Mouse (Mus musculus): ENCODE measurements at regions not wholly inside any gene's neighbourhood (a gene's known extent, or its start where the extent isn't known, plus 50 kb on each side); places are given as distances from the start of the nearest gene placed in this dataset.
"Not testable (repeated sequence)": the region's sequence is repeated elsewhere in the genome, so short reads cannot be mapped to it uniquely, and the experiment has no call there.

DNA sequence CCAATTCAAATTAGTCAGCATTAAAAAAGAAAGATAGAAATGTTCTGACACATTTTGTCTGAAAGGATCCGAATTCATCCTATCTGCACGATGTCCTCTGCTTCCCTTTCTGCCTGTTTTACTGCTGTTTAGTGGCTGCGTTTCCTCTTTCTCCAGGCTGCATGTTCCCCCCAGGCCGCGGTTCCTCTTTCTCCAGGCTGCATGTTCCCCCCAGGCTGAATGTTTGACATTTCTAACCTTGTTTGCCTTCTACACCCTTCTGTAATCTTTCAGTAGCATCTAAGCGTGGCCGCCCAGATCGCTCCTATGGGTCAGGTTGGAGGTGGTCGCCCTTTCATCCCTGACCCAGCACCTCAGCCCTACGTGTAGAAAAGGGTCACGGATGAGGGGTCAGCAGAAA lies 89.6 kb upstream of the Mdm1 start:
- DNase-seq, result no peak

DNA sequence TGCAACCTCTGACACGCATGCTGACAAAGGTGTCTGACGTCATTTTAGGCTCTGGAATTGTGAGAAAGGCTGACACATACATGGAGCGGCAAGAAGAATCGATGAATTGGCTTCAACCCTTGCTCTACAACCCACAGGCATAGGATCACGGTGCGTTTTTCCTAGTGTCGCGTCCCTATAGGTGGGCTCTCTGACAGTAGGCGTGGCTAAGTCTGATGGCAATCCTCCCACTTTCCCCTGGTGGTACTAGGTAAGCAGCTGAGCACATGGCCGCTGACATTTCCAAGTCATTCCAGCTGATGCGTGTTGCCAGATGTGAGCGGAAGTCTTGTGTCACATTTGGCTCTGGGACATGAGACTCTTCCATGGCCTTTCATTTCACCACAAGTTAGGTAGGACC lies 89.1 kb upstream of the Mdm1 start:
- DNase-seq, result no peak

DNA sequence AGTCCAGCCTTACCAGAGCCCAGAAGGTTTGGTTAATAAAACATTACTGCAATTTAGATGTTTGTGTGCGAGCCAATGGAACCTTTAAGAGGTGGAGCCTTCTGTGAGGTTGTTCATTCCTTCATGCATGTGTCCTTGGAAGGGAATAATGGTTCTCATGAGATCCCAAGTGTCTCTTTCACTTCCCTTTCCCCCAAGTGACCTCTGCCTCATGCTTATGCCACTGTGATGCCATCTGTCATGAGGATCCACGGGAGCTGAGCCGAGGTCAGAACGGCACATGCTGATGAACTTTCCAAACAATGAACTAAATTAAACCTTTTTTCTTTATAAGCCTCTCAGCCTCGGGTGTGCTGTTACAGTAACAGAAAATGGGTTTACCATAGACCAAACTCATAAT lies 88.6 kb upstream of the Mdm1 start:
- no peak for DNase-seq

DNA sequence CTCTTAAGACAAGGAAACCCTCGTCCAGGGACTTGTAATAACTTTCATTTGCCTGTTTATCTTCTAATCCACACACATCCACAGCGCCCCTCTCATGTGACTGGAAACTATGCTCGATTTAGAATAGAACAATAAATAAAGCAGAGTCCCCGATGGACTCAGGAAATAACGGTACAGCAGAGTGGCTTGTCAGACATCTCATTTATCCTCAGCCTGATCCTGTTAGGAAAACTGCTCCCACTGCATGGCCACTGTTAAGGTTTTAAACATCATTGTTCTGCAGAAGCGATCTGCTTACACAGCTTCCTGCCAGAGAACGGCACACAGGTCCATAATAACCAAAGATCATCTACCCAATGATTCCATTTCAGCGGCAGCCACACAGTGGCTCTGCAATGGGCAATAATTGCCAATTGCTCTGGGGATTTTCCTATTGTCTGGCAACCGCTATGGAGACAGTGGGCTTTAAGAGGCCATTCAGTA lies 84.8 kb upstream of the Mdm1 start:
- peak; percentile 18 for DNase-seq

DNA sequence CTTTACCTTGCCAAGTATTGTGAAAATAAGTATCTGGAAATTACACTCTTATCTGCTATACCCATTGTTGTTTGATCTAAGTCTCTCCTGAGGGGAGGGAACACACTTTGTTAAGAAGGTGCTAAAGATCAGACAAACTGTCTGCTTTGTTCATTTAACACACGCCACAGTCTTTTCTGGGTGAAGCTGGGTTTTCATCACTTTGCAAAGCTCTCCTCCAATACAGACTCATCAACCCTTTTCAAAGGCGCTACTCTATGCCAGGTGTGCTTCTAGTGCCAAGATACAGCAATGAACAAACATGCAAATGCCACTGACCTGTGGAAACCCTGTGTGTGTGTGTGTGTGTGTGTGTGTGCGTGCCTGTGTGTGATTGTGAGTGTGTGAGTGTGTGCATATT lies 84.1 kb upstream of the Mdm1 start:
- no peak for DNase-seq

DNA sequence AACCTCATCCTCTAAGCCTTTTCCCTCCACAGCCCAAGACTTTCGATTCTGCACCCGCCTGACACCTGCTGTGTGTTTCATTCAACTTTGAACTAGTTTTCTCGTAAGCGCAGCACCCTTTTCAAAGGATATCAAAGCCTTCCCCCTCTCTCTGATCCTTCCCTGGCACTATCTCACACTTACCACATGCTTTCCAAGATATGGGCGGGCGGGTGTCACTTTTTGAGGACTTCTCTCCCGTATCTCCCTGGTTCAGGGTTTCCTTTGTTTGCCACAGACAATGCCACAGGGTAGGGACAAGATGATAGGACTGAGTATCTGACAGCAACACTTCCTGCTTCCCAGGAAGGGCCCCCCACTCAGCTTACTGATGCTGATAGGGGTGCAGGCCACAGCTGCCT lies 76.8 kb upstream of the Mdm1 start:
- no peak for DNase-seq

DNA sequence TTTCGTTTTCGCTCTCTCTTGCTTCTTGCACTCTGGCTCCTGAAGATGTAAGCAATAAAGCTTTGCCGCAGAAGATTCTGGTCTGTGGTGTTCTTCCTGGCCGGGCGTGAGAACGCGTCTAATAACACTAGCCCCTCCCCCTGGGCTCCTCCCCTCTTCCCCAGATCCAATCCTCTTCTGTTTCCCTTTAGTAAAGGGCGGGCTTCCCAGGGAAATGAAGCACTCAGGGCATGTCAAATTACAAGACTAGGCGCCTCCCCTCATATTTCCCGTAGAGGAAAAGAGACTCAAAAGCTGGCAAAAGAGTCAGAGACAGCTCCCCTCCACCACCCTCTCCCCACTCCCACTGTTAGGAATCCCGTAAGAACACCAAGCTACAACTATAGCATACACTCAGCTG lies 65.3 kb upstream of the Mdm1 start:
- DNase-seq, result not testable (repeated sequence)

DNA sequence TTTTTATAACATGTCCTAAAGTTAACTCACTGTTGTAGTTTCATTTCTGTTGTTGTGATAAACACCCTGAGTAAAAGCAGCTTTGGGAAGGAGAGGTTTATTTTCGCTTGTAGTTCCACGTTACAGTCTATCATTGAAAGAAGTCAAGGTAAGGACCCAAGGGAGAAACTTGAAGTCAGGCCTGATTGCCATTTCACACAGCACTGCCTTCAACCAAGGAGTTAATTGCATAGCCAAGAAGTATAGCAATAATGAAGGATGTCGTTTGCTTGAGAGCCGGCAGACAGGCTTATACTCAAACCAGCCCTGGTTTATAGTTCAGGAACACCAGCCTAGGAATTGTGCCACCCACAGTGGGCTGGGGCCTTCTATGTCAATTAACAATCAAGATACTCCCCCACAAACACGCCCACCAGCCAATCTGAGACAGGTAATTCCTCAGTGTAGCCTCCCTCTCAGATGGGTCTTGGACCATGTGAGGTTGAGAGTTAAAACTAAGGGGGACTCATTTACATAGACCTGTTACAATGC lies 59.9 kb upstream of the Mdm1 start:
- no peak for DNase-seq

DNA sequence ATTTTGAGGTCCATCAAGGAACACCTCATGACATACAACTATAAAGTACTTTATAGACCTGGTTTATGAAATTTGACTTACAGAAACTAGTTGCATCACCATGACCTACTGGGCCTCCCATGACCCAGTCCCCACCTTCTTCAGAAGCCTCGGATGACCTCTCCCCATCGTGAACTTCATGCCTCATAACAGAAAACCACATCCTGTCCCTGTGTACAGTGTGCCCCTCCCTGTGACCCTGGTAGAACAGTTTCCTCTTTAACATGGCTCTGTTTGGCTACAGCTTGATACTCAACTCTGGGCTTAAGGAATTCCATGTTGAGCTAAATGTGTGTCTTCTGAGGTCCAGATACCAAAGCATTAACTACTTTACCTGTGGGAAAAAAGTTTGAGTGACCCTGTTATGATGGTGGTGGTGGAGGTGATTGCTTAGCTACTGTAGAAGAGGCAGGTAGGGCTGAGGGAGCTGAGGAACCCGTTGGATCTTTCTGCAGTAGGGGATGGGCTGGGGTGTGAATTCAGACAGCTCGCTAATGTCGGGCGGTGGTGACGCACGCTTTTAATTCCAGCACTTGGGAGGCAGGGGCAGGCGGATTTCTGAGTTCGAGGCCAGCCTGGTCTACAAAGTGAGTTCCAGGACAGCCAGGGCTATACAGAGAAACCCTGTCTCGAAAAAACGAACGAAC lies 58.4 kb upstream of the Mdm1 start:
- DNase-seq, result no peak

DNA sequence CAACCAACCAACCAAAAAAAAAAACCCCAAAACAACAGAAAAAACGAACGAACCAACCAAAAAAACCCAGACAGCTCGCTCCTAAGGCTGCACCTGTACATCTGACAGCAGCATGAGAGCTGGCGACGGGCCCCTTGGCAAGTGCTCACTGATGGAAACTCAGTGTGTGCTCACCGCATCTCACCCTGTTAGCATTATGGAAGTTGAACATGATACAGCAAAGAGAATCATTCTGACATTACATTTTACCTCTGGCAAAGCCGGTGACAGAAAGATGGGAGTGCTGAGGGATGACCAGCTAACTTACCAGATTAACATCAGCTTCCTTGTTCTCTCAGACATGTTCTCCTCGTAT lies 57.9 kb upstream of the Mdm1 start:
- DNase-seq, result no peak

DNA sequence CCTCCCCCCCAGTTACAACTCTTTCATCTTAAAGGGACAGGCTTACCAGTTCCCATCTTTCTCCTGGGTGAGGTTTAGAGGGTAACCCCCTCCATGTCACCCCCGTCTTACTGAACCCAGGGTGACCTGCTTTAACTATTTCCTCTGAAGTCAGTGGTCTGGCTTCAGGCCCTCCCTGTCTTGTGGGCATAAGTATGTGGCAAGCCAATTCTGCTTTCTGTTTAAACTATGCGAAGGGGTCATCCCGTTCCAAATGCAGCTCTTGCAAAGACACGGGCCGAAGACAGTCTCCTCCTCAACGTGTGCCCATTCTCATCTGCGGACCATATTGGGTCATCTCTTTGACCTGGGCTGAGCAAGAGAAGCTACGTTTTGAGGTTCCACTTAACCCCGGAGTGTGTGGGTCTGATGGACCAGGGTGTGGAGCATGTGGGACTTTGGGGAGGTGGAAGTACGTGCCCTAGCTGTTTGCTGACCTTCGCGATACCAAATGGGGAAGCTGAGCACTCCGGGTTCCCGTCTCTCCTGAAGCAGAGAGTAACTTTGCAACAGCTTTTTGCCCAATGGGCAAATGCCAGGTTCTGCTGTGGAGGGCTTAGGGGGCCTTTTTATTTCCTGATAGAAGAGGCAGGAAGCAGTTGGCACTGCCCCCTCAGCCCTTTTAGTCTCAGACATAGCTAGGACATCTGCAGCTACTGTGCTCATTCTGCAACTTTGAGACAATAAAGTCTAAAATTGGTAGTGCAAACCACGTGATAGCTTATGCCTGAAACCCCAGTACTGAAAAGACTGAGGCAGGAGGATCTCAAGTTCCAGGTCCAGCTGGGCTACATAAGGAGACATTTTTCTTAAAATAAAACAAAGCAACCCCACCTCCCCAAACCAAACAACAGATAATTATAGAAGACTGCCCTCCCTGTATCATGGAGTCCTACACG lies 56.3 kb upstream of the Mdm1 start:
- no peak for DNase-seq

DNA sequence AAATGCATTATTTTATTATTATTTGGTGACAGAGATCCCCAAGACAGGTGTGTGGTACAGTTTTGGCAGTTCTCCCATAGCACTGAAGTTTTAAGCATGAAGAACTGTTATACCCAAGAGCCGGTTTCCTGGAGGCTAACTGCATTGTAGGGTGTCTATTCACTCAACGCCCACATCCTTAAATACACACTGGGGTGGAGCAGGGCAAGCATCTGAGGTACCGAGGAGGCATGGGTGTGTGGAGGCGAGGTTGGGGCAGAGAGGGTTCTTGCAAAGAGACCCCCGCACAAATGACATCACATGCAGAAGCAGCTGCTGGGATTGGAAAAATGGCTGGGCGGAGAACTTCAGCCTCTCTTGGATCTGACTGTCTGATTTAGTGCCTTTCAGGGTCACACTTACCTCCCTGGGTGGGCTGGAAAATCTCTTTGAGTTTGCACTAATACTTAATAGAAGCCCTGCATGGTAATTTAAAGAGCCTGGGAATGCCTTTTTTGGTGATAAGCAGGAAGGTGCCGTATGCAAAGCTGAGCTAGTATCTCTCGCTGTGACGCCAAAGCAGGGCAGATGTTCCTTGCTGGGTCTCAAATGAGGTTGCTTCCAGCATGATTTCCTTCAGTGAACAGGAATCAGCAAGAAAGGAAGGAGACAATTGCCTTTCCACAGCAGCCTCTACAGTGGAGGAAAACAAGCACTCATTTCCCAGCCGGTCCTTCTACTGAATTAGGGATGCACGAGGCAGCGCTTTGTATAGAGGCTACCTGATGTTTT lies 53.9 kb upstream of the Mdm1 start:
- DNase-seq, result no peak

DNA sequence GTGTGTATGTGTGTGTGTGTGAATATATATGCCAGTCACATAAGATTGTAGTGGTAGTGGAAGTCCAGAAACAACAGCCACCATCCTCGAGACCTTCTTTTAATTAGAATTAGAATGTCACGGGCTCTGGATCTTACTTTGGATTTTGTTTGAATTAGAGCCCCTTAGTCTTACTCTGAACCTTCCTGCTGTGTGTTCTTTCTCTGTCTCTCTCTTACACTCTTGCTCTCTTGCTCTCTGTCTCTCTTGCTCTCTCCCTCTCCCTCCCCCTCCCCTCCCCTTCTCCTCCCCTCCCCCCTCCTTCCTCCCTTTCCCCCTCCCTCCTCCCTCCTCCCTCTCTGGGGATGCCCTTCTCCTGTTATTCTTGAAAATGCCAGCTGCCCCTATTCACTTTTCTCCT lies 53.1 kb upstream of the Mdm1 start:
- no peak for DNase-seq

DNA sequence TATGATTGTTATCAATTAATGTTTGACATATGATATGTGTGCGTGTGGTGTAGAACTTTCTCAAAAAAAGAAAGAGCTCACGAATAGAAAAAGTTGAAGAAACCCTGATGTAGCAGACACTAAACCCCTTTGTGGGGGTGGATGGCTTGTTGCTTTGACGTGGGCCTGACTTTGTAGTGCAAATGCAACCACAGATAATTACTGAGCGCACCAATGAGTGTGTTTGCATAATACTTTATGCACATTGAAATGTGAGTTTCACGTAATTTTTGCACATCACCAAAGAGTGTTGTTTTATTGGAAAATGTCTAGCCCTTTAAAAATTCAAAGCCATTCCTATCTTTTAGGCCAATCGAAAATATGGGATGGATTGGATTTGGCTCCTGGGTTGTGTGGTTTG lies 51.7 kb upstream of the Mdm1 start:
- no peak for DNase-seq

DNA sequence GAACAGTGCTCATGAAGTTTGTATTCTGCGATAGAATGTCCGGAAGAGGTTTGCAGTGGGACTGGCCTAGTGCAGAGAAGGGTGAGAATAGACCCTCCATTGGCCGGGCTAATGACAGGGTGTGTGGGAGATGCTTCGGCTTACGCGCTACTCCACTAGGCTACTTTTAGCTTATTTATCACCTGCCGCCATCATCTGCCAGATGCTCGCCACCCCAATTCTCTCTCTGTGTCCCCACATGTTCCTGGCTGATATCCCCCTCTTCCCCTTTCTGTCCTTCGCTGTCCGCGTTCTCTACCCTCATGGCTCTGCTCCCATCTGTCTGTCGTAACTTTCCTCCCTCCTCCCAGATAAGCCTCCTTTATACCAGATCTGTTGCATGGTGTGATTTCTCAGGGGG lies 50.1 kb upstream of the Mdm1 start:
- no peak for DNase-seq

Measured in kidney, adult 11 months (tissue).